Mouse (Mus musculus) 3134 (cell line): Measurements from ENCODE around the gene Grap.
A peak's percentile ranks its signal among the peaks of the same experiment; 100 is the strongest.
"Not testable (repeated sequence)": the region's sequence is repeated elsewhere in the genome, so short reads cannot be mapped to it uniquely, and the experiment has no call there.

Source experiments
- DNase-seq: peaks from one replicate; pipeline ENCODE4 v3.0.0-alpha.2; 2011; ENCODE audit warnings: low spot score; ENCODE audit not compliant: insufficient read length; ENCODE audit errors: extremely low read depth

Gene Grap

GRCm38 (mm10) chr11:61638764-61639536 lies 14.1 kb upstream of the Grap start:
- DNase-seq = no peak

DNA sequence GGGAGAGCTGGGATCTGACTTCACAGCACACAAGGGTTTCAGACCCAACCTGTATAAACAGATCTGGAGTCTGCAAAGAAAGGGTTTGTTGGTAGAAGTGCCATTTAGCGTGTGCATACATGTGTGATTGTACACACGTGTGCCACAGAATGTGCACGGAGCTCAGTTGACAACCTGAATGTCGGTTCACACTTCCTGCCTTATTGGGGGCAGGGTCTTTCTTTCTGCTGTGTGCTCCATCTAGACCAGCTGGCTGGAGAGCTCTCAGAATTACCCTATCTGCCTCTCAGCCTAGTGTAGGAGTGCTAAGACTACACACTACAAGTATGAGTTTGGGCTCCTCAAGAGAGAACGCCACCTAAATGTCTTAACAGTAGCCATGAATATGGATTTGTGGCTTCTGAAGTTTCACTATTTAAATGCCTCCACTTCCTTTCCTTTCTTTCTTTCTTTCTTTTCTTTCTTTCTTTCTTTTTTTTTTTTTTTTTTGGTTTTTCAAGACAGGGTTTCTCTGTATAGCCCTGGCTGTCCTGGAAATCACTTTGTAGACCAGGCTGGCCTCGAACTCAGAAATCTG lies 13.4 kb upstream of the Grap start:
- no peak for DNase-seq

GRCm38 (mm10) chr11:61640585-61640984 lies 12.5 kb upstream of the Grap start:
- not testable (repeated sequence) for DNase-seq

DNA sequence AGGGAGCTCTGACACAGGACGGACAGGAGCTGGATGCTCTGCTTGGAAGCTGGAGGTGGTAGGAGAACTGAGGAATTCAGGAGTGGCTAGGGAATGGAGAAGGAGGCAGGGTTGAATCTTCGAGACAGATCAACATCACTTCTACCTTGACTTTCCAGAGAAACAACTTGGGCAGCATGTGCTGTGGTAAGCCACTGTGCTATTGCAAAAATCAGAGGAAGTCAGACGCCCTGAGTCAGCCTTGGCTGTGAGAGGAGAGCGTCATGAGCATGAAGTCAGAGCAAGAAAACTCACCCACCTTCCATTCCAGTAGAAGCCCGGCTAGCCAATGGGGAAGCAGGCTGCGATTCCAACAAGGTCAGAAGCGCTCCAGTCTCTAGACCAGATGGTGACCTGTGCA lies 11.0 kb upstream of the Grap start:
- DNase-seq = peak; percentile 45

DNA sequence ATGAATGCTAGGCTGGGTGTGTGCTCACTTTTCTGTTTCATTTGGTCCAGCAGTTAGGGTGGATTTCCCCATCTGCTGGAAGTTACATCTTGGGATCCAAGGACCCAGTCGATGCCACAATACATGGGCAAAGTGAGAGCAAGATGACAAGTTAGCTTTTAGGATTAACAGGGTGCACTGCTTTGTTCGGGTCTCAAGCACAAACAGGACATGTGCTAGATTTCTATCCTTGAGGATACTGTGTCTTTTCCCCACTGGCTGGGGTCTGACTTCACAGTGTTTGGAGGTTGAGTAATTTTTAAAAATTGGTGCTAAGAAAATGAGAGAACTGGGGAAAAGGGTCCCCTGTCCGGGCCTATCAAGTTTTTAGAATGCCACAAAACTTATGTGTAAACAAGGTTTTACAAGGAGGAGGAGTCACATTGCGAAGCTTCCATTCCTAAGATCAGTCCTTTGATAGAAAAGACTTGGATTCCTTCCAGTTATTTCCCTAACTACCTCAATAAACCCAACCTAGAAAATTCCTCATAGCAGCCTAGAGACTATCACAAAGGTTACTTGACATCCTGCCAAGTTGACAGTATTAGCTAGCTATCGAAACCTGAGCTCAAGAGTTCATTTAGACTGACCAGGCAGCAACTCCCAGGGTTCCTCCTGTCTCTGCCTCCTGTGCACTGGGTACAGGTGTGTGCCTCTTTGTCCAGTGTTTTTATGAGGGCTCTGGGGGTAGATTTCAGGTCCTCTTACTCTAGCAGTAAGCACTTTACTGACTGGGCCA lies 9.7 kb upstream of the Grap start:
- DNase-seq = no peak

DNA sequence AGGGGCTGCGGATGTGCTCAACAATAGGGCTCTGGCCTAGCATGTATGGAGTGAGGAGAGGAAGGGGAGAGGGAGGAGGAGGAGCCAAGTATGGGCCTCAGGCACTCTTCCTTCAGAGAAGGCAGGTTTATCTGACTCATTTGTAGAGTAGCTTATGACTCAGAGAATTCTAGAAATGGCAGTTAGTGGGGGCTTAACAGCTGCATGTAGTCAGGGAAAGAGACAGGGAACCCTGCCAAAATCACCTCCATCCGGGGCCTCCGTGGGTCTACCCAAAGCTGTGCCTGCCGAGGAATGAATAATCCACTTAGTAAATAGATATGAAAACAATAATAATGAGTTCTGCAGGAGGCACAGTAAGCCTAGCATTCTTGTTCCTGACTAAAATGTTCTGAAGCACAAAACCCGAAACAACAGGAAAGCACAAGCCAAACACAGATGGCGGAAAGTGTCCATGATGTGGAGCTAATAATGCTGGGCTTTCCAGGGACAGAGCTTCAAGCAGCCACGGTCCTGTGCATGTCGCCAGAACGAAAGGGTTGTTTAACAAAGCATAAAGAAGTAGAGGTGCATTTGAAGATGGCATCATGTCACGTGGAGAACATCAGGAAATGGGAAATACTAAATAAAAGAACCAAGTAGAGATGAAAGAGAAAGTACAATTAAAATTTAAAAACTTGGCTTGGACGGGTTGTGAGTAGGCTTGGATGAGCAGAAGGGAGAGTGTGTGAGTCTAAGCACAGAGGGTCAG lies 8.3 kb upstream of the Grap start:
- DNase-seq = peak; percentile 60

GRCm38 (mm10) chr11:61645357-61645857 lies 7.7 kb upstream of the Grap start:
- DNase-seq = no peak

DNA sequence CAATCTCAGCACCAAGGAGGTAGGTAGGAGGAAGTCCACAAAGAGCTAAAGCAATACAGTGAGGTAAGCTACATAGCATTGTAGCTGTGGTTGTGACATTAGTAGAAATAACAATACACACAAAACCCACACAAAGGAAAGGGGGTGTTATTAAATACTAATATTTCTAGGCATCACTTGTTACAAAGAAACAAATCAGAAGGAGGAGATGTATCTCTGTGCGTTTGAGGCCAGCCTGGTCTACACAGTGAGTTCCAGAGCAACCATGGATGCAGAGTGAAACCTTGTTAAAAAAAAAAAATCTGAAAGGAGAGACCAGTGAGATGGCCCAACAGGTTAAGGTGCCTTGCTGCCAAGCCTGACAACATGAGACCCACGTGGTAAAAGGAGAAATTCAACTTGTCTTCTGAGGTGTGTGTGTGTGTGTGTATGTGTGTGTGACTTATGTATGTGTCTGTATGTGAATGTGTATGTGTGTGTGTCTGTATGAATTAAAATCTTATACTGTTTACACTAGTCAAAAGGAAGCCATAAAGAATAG lies 6.5 kb upstream of the Grap start:
- no peak for DNase-seq

- peak; percentile 51 for DNase-seq
Measured at GRCm38 (mm10) chr11:61647110-61647910, 5.8 kb upstream of the Grap start.

GRCm38 (mm10) chr11:61647956-61648748 lies 4.9 kb upstream of the Grap start:
- DNase-seq = peak; percentile 40

DNA sequence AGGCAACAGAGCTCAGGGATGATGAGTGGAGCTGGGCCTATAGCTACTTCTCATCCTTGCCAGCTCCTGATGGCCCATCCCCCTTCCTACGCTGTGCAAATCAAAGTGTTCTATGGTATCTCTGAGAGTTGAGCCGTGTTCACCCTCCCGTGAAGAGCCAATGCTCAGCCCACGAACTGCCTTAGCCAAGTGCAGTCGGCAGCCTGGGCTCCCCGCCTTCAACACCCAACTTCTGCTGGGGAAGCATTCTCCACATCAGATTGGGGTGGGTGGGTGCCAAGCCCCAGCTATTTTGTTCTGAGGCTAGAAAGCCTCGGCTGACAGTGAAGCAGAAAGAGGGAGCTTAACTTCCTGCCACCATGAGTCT lies 4.3 kb upstream of the Grap start:
- no peak for DNase-seq

DNA sequence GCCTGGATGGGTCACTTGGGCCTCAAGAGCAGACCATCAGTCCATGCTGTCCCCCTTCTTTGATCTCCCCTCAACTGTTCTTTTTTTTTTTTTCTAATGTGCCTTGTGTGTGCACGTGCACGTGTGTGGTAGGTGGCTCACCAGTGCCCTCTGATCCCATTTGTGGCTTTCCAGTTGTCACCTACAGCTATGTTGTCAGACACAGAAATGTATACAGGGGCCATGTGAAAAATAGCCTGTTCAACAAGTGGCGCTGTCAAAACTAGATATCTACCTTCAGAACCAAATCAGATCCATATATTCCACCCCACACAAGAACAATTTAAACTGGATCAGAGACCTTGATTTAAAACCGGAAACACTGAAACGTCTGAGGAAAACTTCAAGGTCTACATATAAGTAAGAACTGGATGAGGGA lies 3.9 kb upstream of the Grap start:
- no peak for DNase-seq

DNA sequence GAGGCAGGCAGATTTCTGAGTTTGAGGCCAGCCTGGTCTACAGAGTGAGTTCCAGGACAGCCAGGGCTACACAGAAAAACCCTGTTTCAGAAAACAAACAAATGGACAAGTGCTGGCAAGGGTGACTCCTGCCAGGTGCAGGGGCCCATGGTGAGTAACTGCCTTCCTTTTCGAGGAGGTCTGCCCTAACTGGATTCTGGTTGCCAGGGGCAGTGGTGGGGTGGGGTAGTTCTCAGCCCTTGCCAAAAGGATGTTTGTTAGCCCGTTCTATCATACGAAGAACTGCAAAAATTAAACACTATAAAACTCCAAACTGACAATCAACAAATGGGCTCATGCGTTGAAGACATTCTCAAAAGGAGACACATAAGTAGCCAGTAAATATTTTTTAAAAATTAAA lies 3.4 kb upstream of the Grap start:
- DNase-seq = no peak

DNA sequence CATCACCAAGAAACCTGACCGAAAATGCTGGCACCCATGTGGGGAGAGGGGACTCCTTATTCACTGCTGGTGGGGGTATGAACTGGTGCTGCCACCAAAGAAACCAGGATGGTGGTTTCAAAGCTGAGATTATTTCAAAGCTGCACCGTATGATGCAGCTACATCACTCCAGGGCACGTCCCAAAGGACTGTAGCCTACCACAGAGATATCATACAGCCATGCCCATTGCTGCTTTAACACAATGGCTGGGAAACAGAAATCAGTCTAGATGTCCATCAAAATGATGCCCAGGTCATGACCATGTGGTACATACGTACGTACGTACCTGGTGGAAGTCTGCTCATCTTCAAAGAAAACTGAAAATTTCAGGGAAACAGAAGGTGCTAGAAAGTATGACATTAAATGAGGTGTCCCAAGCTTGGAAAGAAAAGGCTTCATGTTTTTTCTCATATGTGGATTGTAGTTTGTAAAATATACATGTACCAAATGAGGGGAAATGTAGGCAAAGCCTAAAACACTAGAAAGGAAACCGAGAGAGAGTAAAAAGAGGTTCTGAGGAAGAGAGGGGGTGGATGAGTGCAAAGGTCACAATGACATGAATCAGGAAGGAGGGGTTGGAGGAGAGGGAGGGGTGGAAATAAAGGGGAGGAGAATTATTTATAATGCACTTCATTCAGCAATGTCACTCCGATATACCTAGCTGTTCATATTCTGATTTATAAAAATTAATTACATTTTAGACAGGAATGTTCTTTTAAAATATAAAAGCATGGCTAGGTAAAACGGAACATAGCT lies 2.4 kb upstream of the Grap start:
- no peak for DNase-seq

GRCm38 (mm10) chr11:61652216-61652615 lies 849 bp upstream of the Grap start:
- no peak for DNase-seq

DNA sequence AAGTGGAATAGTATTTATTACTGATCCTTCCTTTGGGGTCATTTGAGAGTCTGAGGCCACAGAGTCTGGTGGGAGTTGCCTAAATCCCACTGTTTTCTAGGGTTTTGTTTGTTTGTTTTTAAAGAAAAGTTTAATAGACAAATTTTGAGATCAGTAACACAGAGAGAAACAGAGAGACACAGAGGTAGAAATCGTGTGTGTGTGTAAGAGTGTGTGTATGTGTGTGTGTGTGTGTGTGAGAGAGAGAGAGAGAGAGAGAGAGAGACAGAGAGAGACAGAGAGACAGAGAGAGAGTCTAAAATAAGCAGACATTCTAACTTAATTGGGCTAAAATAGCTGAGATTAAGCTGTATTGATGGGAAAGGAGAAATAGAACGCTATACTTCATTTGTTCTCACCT lies 503 bp downstream of the Grap start:
- no peak for DNase-seq

- DNase-seq = no peak
Measured at GRCm38 (mm10) chr11:61654786-61655311, 1.8 kb downstream of the Grap start.

DNA sequence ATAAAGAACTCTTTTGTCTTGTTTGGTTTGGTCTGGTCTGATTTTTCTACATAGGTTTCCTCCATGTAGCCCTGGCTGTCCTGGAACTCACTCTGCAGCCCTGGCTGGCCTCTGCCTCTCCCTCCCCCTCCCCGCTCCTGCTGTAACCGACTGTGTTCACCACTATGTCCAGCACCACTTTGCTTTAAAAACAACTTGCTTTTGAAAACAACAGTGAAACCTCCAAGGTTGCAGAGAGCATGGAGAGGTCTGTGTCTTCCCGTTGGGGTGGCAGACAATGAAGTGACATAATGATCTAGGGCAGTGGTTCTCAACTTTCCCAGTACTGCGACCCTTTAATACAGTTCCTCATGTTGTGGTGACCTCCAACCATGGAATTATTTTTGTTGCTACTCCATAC lies 2.6 kb downstream of the Grap start:
- no peak for DNase-seq
